Mouse (Mus musculus) cerebellum, postnatal 14 days (tissue): ENCODE measurements around the gene Eif4enif1.

Source experiments
- DNase-seq, 2 experiments: peaks; one replicate each; pipeline ENCODE4 v3.0.0; 2021; ENCODE audit warnings: mixed read lengths in 2 of 2

Gene Eif4enif1

DNA sequence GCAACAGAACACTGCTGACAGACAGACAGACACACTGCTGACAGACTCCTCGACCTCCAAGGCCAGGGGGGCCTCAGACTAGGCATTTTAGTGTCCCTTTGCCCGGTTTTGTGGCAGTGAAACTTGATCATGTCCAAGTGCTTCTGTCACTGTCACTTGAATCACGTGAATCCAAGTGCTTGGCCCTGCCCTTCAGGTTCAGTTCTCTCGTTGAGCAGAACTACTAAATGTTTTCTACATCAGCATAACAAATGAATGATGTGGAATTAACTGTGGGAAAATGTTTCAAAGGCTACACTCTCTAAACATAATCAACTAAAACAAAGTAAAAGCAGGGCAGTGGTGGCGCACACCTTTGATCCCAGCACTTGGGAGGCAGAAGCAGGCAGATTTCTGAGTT lies 76.2 kb downstream of the Eif4enif1 start:
- DNase-seq: no peak

DNA sequence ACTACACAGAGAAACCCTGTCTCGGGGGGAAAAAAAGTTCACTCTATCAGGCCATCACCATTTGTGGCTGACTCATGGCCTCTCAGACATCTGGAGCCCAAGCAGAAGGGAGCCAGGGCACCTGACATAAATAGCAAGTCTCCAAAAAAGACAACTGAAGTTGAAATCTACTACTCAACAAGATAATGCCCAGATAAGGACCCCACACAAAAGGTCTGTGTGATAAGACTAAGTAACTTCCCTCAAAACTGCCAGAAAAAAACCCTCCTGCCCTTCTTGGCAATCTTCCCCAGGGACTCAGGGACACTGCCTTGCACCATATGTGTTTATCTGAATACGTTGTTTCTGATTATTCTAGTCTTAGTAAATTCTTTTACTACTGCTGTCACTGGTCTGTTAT lies 77.5 kb downstream of the Eif4enif1 start:
- no peak for DNase-seq

DNA sequence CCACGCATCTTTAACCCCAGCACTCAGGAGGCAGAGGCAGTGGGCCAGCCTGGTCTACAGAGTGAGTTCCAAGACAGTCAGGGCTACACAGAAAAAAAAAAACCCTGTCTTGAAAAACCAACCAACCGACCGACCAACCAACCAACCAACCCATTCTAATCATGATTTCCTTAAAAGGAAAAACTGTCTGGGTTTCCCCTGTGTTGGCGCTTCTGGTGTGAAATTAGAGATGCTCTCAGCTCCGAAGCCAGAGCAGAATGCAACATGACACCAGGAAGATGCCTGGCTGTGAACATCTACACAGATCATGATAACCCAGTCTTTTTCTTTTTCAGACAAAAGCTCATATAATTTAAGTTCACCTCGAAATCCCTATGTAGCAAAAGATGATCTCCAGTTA lies 80.7 kb downstream of the Eif4enif1 start:
- DNase-seq: no peak

DNA sequence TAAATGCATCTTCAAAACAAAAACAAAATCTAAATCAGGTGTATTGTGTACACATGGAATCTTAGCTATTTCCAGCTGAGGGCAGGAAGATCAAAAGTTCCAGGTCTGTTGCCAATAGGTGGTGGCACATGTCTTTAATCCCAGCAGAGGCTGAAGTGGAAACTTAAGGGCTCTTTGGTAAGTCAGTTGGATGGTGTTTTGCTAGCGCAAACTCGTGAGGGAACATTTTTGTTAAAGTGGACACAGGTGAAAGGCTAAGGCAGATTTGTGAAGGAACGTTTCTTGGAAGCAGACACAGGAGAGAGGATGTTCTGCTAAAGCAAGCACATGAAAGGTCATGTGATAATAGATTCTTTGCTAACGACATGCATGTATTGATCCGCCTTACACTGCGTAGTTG lies 81.5 kb downstream of the Eif4enif1 start:
- DNase-seq: no peak

DNA sequence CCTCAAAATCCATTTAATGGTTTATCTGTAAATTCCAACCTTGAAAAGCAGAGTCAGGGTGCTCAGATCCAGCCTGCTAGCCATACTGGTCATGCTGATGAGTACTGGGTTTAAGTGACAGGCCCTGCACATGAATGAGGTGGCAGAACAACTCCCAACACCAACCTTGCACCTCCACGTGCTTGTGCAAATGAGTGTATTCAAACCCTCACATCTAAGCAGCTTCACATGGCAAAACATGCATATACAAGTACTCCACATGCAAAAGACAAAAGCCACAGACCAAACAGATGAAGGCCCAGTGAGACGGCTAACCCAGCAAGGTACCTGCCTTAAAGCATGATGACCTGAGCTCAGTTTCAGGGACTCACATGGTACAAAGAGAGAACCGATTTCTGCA lies 83.7 kb downstream of the Eif4enif1 start:
- DNase-seq: no peak

DNA sequence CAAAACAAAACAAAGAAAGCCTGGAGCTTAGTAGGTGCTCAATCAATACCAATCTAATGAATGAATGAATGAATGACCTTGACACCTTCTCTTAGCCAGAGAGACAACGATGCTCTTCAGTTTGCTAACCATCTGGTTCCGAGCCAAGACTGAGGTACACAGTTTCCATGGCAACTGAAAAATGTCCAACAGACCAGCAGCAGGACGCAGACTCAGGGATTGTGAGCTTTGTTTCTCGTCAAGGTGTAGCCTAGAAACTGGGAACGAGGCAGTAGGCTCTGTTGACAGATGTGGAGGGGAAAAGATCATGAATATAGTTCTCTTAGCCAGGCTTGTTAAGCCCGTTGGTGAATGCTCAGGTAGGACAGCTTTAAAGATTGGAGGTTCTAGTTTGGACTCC lies 84.9 kb downstream of the Eif4enif1 start:
- DNase-seq: peak; percentile 84 to 87

DNA sequence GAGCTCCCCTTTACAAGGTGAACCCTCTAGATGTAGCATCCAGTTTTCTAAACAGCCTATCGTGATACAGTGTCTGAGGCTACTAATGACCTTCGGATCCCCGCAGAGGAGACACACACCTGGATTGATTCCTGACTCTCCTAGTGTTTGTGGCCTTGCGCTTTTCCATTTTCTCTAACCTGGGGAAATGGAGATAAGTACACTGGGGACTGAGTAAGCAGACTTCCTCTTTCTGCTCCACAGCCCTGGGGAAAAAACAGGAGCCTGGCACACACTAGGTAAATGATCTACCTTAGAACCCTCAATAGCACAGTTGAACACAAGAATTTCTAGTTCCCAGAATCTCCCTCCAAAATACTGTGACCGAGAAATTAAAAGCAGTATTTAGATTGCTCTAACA lies 85.7 kb downstream of the Eif4enif1 start:
- DNase-seq: no peak

DNA sequence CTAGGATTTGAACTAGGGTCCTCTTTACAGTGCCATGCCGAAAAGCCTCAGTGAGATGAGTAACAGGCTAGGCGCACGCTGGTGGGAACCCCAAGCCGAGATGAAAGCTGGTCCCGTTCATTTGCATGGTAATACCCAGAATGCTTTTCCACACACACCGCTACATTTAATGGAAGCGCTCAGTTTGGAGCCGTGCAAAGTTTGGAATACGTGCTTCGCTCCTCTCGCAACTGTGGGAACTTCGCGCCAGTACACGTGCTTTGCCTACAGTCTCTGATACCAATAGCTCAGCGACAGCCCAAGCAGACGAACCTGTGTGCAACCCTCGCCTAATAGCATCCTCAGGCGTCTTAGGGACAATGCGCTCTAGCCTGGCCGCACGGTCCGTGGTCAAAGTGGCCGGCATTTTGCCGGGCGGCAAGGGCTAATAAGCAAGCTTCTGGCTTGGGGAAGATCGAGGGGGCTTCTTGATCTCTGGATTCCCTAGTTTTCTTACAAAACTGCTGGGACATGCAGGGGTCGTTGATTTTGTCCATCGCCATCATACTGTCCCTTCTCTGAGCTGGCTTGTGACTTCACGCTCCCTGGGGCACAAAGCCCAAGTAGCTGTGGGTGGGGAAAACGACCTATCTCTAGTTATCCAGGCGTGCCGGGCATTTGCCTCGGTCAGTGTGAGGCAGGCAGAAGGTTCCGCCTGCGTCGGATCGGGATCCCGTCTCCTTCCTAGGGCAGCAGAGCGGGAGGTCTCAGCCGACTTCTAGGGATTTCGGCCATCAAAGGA lies 86.5 kb downstream of the Eif4enif1 start, which contains the start of gene Patz1:
Gene Patz1 (plus strand): TSS at position 354 of the 781 bp plus-strand sequence.
- DNase-seq: peak in 1 of 2 experiments; percentile 79

DNA sequence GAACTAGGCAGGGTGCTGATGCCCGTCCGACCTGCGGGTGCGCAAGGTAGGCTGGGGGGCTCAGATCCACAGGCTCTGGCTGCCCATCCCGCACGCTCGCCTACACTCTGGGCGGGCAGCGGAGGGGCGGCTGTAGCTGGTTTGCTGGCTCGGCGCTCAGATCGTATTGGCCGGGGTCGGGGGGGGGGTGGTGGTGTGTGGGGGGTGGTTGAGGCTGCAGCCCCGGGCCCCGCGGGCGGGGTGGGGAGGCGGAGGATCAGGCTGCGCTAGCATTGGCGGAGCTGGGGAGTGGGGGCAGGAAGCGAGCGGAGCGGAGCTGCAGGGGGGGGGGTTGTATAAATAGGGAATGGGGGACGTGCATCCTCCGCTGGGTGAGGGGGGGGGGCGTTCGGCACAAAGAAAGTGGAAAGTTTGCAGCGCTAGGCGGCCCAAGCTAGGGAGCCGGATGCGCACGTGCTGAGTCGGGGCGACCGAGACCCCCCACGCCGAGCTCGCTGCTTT lies 87.2 kb downstream of the Eif4enif1 start:
- DNase-seq: peak; percentile 87 to 92

DNA sequence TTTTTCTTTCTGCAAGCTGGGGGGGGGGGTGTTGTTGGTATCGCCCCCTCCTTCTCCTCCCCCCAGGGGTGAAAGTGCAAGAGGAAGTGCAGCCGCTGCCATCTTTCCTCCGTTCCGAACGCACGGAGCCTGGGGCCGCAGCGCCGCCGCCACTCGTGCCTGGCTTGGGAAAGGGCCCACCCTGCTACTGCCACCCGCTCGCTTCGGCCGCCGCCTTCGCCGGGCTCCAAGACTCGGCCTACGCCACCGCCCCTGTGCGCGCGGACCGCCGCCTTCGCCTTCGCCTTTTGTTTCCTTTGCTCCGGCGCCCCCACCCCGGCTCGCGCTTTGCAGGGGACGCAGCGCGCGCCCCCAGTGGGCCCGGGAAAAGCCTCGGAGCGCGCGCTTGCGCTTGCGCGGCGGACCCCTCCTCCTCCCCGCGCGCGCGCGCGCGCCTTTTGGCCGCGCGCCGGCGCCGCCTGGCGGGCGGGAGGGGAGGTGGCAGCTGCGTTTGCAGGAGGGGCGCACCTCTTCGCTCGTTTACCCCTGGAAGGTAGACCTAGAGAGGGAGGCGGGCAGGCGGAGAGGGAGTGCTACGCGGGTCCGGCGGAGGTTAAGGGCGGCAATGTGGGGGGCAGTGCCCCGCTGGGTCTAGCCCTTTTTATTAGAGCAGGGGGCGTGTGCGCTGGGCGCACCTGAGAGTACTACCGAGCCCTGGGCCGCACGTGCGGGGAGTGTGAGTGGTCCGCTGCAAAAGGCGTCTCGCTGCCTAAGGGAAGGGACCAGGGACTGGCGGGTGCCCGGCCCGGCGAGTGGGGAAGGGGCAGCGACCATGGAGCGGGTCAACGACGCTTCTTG lies 87.8 kb downstream of the Eif4enif1 start:
- DNase-seq: peak; percentile 90 to 92

DNA sequence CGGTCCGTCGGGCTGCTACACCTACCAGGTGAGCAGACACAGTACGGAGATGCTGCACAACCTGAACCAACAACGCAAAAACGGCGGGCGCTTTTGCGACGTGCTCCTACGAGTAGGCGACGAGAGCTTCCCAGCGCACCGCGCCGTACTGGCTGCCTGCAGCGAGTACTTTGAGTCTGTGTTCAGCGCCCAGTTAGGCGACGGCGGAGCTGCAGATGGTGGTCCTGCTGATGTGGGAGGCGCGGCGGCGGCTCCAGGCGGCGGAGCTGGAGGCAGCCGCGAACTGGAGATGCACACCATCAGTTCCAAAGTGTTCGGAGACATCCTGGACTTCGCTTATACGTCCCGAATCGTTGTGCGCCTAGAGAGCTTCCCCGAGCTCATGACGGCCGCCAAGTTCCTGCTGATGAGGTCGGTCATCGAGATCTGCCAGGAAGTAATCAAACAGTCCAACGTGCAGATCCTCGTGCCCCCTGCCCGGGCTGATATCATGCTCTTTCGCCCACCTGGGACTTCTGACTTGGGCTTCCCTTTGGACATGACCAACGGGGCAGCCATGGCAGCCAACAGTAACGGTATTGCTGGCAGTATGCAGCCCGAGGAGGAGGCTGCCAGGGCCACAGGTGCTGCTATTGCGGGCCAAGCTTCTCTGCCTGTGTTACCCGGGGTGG lies 88.6 kb downstream of the Eif4enif1 start:
- DNase-seq: peak; percentile 65 to 79

DNA sequence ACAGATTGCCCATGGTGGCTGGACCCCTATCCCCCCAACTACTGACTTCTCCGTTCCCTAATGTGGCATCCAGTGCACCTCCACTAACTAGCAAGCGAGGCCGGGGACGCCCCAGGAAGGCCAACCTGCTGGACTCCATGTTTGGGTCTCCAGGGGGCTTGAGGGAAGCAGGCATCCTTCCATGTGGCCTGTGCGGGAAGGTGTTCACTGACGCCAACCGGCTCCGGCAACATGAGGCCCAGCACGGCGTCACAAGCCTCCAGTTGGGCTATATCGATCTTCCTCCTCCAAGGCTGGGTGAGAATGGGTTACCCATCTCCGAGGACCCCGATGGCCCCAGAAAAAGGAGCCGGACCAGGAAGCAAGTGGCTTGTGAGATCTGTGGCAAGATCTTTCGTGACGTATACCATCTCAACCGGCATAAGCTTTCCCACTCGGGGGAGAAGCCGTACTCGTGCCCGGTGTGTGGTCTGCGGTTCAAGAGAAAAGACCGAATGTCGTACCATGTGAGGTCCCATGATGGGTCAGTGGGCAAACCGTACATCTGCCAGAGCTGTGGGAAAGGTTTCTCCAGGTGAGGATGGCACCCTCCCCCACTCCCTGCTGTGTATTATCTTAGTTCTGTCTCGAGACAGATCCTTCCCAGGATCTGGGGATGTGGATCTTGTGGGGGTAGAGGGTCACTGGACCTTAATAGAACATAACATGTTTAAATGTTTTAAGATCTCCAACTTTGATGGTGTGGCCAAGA lies 89.3 kb downstream of the Eif4enif1 start:
- peak in 1 of 2 experiments; percentile 29 for DNase-seq

DNA sequence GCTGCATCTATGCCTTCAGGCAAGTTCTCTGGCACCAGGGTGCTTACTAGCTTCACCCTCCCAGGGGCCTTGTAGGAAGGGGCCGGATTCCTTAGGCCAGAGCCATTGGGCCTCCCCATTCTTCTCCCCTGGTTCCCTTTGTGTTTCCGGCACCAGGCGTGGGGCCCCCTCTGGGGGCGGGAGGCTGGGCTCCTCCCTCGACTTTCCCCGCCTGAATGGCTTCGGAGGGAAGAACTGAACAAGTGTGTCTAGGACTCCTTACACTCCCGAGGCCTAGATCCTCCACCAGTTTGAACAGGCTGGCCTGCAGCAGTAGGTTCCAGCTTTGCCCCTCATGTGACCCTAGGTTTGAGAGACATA lies 89.8 kb downstream of the Eif4enif1 start:
- DNase-seq: peak in 1 of 2 experiments; percentile 47

DNA sequence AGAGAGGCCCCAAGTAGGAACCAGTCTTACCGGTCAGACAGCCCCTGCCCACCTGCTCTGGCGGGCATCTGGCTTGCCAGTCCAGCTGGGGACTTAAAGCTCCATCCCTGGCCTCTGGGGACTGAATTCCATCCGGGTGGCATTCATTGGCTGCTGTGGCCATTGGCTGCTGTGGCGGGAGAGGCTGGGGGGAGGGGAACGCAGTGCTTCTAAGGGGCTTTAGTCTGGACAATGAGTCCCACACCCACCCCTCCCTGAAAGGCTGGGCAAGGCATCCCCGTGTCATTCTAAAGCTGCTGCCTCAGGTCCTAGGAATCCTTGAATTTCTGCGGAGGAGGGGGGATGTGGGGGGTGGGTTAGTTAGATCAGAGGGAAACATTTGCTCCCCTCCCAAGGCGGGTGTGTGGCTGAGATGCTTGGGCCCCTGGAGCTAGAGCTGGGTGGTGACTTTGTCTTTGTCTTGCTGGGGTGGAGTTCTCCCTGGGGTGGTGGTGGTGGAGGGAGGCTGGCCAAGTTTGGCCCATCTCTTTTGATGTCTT lies 90.6 kb downstream of the Eif4enif1 start:
- DNase-seq: peak; percentile 38 to 39

DNA sequence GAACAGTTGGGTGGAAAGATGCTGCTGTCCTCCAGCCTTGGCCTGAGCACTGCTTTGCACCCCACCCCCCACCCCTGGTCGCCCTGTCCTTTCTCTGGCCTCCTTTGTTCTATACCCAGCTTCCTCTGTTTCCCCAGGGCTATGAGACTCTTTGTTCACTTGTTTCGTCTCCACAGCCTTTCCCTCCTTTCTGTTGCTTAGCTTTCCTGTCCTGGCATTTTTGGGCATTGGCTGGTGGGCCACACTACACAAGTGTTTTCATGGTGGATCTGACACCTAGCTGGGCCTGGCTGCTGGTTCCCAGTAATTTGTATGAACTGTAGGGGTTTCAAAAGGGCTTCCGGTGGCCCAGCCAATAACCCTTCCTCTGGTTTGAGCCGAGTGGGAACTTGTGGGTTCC lies 91.2 kb downstream of the Eif4enif1 start:
- no peak for DNase-seq
